Mouse (Mus musculus) kidney, adult 9 months (tissue): Measurements from ENCODE around the gene Lingo4.

Experiments
- DNase-seq: peaks from one replicate; pipeline ENCODE4 v3.0.0; 2022

The Lingo4 gene

GRCm38 (mm10) chr3:94388047-94388446 lies 10.3 kb upstream of the Lingo4 start:
- no peak for DNase-seq

- no peak for DNase-seq
These were observed 8.9 kb upstream of the Lingo4 start for GRCm38 (mm10) chr3:94389420-94389819.

DNA sequence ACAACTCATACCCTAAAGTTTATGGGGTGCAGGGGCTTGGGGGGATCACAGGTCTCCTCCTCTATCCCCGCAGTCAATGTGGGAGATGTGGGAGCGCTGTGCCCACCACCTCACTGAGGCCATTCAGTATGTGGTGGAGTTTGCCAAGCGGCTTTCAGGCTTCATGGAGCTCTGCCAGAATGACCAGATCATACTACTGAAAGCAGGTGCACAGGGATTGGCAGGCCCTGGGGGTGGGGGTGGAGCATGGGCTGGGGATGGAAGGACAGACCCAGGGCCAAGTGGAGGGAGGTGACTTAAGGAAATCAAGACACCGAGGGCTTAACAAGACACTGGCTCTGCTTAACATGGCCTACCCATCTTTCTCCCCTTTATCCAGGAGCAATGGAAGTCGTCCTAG lies 7.3 kb upstream of the Lingo4 start:
- no peak for DNase-seq

- no peak for DNase-seq
These were observed 6.2 kb upstream of the Lingo4 start for GRCm38 (mm10) chr3:94392128-94392527.

DNA sequence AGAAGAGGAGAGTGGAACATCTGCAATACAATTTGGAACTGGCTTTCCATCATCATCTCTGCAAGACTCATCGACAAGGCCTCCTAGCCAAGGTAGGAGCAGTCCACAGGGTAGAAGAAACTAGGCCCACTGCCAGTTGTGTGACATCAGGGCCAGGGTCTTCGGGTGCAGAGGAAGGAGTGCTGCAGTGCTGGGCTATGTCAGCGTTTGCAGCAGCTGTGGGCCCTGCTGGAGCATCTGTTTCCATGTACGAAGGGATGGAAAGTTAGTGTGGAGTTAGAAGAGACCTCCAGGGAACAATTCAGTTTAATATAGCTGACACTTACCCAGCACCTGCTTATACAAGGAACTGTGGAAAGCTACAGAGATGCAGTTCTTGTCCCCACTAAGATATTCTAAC lies 5.3 kb upstream of the Lingo4 start:
- no peak for DNase-seq

DNA sequence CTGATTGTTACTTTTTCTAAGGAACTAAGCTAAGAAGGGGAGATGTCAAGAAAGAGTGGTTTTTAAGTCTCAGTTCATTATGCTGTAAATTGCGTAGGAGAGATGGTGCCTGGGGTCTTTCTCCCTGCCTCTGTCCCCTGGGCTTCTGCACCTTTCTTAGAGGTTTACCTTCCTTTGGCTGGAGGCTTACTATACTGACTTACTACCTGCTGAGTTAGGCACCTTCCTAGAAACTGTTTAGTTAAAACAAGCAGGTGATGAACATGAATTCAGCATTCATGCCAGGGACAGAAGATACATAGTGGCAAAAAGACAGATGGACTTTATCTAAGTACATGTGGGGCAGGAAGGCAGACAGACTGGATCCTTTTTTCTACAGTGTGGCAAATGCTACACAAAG lies 2.0 kb upstream of the Lingo4 start:
- no peak for DNase-seq

DNA sequence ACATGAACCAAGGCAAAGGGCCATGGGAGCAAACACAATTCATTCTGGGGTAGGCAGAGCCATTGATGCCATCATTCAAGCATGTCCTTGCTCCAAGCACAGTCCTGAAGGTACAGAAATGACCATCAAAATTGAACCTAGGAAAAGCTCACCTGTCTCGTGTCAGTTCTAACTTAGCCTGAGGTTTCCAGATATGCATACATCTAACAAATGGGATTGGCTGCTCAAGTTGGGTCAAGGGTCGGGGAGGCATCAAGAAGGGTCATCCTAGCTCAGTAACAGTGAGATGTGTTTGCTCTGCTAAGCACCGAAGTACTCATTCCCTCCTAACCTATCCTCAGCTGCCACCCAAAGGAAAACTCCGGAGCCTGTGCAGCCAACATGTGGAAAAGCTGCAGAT lies 1.5 kb upstream of the Lingo4 start:
- no peak for DNase-seq

DNA sequence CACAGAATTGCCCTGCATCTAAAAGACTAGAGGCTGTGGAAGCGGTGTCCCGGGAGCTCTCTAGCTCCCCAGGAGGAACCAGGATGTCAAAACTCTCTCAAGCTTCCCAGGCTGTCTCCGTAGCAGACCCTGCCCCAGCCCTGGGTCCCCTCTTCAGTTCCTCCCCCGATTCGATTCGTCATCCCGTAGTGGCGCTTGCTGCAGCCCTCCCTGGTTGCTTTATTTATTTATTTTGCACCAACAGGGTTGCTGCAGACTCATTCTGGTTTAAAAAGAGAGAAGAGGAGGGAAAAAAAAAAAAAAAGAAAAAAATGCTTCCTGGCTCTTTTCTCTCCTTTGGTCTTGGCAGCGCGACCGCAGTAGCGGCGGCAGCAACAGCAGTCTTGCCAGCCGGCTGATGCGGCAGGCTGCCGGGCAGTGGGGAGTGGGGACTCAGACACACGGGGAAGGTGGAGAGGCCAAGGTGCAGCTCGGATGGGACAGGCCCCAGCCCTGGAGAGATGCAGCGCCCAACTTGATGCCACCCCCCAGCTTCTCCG lies 695 bp downstream of the Lingo4 start:
- no peak for DNase-seq

DNA sequence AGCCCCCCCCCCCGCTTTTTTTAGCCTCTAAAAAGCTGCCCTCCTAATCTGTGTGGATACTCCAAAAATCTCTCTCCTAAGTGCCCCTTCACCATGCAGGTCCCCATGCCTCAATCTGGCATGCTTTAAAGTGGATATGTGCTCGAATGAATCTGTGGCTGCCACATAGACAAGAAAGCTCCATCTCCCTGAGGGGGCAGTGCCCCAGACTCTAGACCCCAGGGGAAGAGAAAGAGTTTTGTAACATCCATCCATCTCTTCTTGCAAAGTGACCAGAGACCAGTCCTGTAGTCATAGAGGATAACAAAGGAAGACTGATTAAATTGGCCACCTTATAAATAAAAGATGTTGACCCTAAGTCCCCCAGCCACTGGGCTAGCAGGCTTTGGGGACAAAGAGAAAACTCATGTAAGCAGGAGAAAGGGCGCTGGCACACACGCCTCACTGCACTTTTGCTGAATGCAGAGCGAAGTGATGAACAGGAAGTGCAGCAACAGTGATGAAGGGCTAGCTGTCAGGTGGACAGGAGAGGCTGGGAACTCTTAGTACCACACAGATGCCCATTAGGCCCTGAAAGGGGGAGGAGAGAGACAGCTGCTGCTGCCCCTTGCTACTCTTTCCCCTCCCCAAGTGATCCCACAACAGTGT lies 1.5 kb downstream of the Lingo4 start:
- DNase-seq: no peak

DNA sequence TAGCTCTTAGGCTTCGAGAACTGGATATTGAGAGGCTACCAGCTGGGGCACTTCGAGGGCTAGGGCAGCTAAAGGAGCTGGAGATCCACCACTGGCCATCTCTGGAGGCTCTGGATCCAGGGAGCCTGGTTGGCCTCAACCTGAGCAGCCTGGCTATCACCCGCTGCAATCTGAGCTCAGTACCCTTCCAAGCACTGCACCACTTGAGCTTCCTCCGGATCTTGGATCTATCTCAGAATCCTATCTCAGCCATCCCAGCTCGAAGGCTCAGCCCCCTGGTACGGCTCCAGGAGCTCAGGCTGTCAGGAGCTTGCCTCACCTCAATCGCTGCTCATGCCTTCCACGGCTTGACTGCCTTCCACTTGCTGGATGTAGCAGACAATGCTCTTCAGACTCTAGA lies 4.1 kb downstream of the Lingo4 start:
- DNase-seq: no peak

DNA sequence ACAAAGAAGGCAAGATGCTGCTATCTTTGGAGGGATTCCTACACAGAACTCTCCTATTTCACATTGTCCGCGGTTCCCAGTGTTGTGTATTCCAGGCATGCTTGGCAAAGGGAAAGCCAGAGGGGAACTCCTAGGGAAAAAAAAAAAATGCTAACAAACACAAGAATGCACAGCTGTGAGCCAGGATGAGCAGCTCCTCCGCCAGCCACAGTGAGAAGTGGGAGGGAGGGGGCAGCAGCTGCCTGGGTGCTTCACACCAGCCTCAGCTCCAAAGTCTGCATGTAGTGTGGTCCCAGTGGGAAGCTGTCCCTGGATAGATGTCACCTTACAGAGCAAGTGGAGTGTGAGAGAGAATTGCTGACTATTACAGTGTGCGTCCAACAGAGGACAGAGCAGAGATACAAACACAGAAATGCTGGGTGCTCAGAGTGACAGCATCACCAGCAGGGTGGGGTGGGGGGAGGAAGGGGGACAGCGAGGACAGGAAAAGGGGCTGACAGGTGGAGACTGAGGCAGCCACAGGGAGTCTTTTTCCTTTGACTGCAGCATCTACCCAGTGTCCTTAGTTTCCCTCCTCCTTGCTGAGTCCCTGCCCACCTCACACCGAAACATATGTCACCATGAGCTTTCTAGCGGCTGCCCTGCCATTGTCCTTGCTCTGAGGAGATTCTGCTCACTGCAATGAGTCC lies 6.2 kb downstream of the Lingo4 start:
- DNase-seq: no peak

- peak; percentile 31 for DNase-seq
These were observed 7.2 kb downstream of the Lingo4 start for GRCm38 (mm10) chr3:94405561-94405960.

DNA sequence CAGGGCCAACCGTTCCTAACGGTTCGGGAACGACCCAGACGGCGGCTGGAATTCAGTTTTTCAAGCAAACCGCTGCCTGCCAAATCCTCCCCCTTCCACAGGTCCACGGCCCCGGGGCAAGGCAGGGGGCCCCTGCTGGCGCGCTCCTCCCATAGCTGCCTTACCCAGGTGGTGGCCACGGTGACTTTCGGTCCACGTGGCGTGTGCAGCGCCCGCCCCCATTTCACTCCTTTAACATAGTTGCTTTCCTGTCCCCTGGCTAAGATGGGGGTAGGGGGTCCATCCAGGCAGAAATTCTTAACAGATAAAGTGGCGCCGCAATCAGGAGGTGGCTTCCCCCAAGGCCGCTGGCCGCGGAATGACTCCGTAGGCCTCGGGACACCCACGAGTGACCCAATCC lies 14.2 kb downstream of the Lingo4 start:
- DNase-seq: no peak

GRCm38 (mm10) chr3:94413031-94413679 lies 14.8 kb downstream of the Lingo4 start, which contains the start of gene Tdrkh:
Gene Tdrkh, plus strand, starts transcription at chr3:94413273.
- DNase-seq: peak; percentile 96

DNA sequence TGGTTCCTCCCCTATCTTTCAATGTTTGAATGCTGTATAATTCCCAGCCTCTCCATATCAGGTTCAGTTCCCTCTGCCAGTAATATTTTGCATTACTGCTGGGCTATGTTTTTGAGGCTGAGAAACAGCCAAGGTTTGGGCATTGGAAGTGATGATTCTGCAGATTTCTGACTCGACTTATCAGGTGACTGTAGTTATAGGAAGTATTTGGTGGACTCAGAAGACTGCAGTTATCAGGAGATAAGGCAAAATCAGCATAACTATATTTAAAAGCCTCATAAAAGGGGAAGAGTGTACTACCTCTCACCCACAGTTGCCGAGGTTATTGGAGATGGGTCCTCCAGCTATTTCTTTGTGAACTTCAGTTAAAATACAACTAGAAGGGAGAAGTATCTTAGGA lies 32.7 kb downstream of the Lingo4 start:
- DNase-seq: no peak

- DNase-seq: peak; percentile 48
These were observed 36.0 kb downstream of the Lingo4 start for GRCm38 (mm10) chr3:94434305-94434704.

DNA sequence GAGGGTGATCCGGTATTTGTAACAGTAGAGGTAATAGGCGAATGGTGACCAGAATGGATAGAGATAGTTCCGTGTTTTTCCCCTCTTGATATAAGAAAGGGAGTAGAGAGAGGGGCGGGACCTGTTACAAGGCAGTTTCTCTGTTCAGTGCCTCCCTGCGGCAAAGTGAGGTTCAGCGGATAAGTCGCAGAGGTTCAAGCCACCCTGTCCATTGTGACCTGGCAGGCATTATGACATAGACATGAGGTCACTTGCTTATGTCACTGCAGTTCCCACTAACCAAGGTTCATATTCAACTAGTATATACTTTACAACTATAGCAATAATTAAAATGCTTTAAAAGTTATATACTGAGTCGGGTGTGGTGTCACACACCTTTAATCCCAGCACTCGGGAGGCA lies 38.1 kb downstream of the Lingo4 start:
- no peak for DNase-seq

GRCm38 (mm10) chr3:94441182-94441581 lies 42.9 kb downstream of the Lingo4 start:
- DNase-seq: peak; percentile 48

- DNase-seq: peak; percentile 94
These were observed 44.8 kb downstream of the Lingo4 start, which contains the start of gene Mrpl9 for GRCm38 (mm10) chr3:94442951-94443596. Gene Mrpl9, plus strand, starts transcription at chr3:94443318.

DNA sequence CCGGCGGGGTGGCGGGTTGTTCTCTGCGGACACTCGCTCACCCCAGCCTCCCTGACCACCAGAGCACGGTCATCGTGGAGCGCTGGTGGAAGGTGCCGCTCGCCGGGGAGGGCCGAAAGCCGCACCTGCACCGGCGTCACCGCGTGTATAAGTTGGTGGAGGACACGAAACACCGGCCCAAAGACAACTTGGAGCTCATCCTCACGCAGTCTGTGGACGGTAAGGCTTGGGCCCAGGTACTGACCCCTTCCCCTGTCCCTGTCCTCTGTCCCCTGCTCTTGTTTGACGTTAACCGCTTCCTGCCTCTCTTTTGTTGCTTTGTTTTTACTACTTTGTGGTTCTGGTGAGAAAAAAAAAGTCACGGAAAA lies 45.3 kb downstream of the Lingo4 start, which contains the start of gene Oaz3:
Oaz3 (minus strand) TSS at position 319 of the 368 bp plus-strand sequence.
- DNase-seq: no peak

DNA sequence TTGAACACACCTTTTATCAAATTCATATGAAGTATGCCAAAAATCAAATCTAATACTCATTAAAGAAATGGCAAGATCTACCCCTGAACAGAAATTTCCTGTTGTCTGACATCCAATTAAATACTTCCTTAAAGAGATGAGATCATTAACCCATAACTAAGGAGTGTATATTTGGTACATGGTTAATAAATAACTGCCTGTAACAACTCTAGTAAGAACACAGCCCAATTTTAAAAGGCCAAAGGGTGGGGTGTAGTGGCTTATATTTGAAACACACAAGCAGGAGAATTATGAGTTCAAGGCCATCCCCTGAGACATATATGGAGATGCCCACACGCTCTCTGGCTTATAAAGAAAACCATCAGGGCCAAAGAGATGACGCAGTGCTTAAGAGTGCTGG lies 51.1 kb downstream of the Lingo4 start:
- no peak for DNase-seq
